Mouse (Mus musculus): ENCODE measurements around the gene Plxnd1. TPM values are rescaled to one million over a fixed set of nuclear protein-coding genes. Genes with fewer than 3 reads are reported as not detected.

The Plxnd1 gene
- polyA plus RNA-seq, 1 experiment, result 0.11 TPM

- Histone ChIP-seq H3K27me3 (ENCODE audit: control insufficient read depth) (no peaks in the 10 kb centered on the region), H3K9me3 (ENCODE audit: control insufficient read depth, low read length) (no peaks in the 10 kb centered on the region), H3K4me1 (ENCODE audit: control insufficient read depth) (no peaks in the 10 kb centered on the region), H3K4me3 (replicated peaks) (no peak overlapping the region), H3K36me3 (ENCODE audit: control insufficient read depth) (no peaks in the 10 kb centered on the region)
- TF ChIP-seq GATA1 (IDR thresholded peaks at IDR 0.05; ENCODE audit: low read length), result no peak
- TF ChIP-seq TAL1 (IDR thresholded peaks at IDR 0.05; ENCODE audit: low read length), result no peak
Observed at GRCm38 (mm10) chr6:115957681-115958080, 37.1 kb downstream of the Plxnd1 start.

GRCm38 (mm10) chr6:115956922-115957601 is 37.7 kb downstream of the Plxnd1 start:
- no peaks in the 10 kb centered on the region for H3K27me3 ChIP-seq (ENCODE audit: control insufficient read depth)
- TF ChIP-seq GATA1 (IDR thresholded peaks at IDR 0.05; ENCODE audit: low read length), result no peak
- no peak for TF ChIP-seq TAL1 (IDR thresholded peaks at IDR 0.05; ENCODE audit: low read length)
- no peaks in the 10 kb centered on the region for H3K36me3 ChIP-seq (ENCODE audit: control insufficient read depth)
- no peaks in the 10 kb centered on the region for H3K9me3 ChIP-seq (ENCODE audit: control insufficient read depth, low read length)
- no peak overlapping the region for H3K4me3 ChIP-seq (replicated peaks)
- H3K4me1 ChIP-seq (ENCODE audit: control insufficient read depth), result no peaks in the 10 kb centered on the region

- Histone ChIP-seq H3K4me1 (ENCODE audit: control insufficient read depth) (no peaks in the 10 kb centered on the region), H3K4me3 (replicated peaks) (no peak overlapping the region), H3K36me3 (ENCODE audit: control insufficient read depth) (no peaks in the 10 kb centered on the region), H3K9me3 (ENCODE audit: control insufficient read depth, low read length) (no peaks in the 10 kb centered on the region), H3K27me3 (ENCODE audit: control insufficient read depth) (no peaks in the 10 kb centered on the region)
- TF ChIP-seq GATA1 (IDR thresholded peaks at IDR 0.05; ENCODE audit: low read length), result no peak
Observed at GRCm38 (mm10) chr6:115956418-115956921, 38.3 kb downstream of the Plxnd1 start.

GRCm38 (mm10) chr6:115955664-115956063 is 39.1 kb downstream of the Plxnd1 start:
- Histone ChIP-seq H3K4me1 (ENCODE audit: control insufficient read depth) (no peaks in the 10 kb centered on the region), H3K36me3 (ENCODE audit: control insufficient read depth) (no peaks in the 10 kb centered on the region), H3K9me3 (ENCODE audit: control insufficient read depth, low read length) (no peaks in the 10 kb centered on the region), H3K27me3 (ENCODE audit: control insufficient read depth) (no peaks in the 10 kb centered on the region), H3K4me3 (replicated peaks) (no peak overlapping the region)
- TF ChIP-seq GATA1 (IDR thresholded peaks at IDR 0.05; ENCODE audit: low read length) (no peak), TAL1 (IDR thresholded peaks at IDR 0.05; ENCODE audit: low read length) (no peak)

- Histone ChIP-seq H3K4me1 (ENCODE audit: control insufficient read depth) (no peaks in the 10 kb centered on the region), H3K27me3 (ENCODE audit: control insufficient read depth) (no peaks in the 10 kb centered on the region), H3K36me3 (ENCODE audit: control insufficient read depth) (no peaks in the 10 kb centered on the region), H3K4me3 (replicated peaks) (no peak overlapping the region), H3K9me3 (ENCODE audit: control insufficient read depth, low read length) (no peaks in the 10 kb centered on the region)
- TF ChIP-seq TAL1 (IDR thresholded peaks at IDR 0.05; ENCODE audit: low read length) (no peak), GATA1 (IDR thresholded peaks at IDR 0.05; ENCODE audit: low read length) (no peak)
Observed at GRCm38 (mm10) chr6:115955169-115955568, 39.6 kb downstream of the Plxnd1 start.

GRCm38 (mm10) chr6:115954506-115955074 is 40.2 kb downstream of the Plxnd1 start:
- H3K9me3 ChIP-seq (ENCODE audit: control insufficient read depth, low read length), result no peaks in the 10 kb centered on the region
- TF ChIP-seq GATA1 (IDR thresholded peaks at IDR 0.05; ENCODE audit: low read length) (no peak), TAL1 (IDR thresholded peaks at IDR 0.05; ENCODE audit: low read length) (no peak)
- no peaks in the 10 kb centered on the region for H3K4me1 ChIP-seq (ENCODE audit: control insufficient read depth)
- no peak overlapping the region for H3K4me3 ChIP-seq (replicated peaks)
- no peaks in the 10 kb centered on the region for H3K36me3 ChIP-seq (ENCODE audit: control insufficient read depth)
- no peaks in the 10 kb centered on the region for H3K27me3 ChIP-seq (ENCODE audit: control insufficient read depth)

- H3K27me3 ChIP-seq (ENCODE audit: control insufficient read depth), result no peaks in the 10 kb centered on the region
- no peaks in the 10 kb centered on the region for H3K36me3 ChIP-seq (ENCODE audit: control insufficient read depth)
- H3K9me3 ChIP-seq (ENCODE audit: control insufficient read depth, low read length), result no peaks in the 10 kb centered on the region
- TF ChIP-seq GATA1 (IDR thresholded peaks at IDR 0.05; ENCODE audit: low read length), result no peak
- TF ChIP-seq TAL1 (IDR thresholded peaks at IDR 0.05; ENCODE audit: low read length), result no peak
- H3K4me1 ChIP-seq (ENCODE audit: control insufficient read depth), result peaks cover 3% of the 10 kb centered on the region
- H3K4me3 ChIP-seq (replicated peaks), result no peak overlapping the region
Observed at GRCm38 (mm10) chr6:115946389-115946788, 48.4 kb downstream of the Plxnd1 start.

GRCm38 (mm10) chr6:115945633-115946032 is 49.2 kb downstream of the Plxnd1 start:
- Histone ChIP-seq H3K9me3 (ENCODE audit: control insufficient read depth, low read length) (no peaks in the 10 kb centered on the region), H3K4me3 (replicated peaks) (no peak overlapping the region), H3K36me3 (ENCODE audit: control insufficient read depth) (no peaks in the 10 kb centered on the region), H3K27me3 (ENCODE audit: control insufficient read depth) (no peaks in the 10 kb centered on the region), H3K4me1 (ENCODE audit: control insufficient read depth) (peaks cover 5% of the 10 kb centered on the region)
- TF ChIP-seq GATA1 (IDR thresholded peaks at IDR 0.05; ENCODE audit: low read length) (no peak), TAL1 (IDR thresholded peaks at IDR 0.05; ENCODE audit: low read length) (no peak)

- Histone ChIP-seq H3K27me3 (ENCODE audit: control insufficient read depth) (no peaks in the 10 kb centered on the region), H3K4me1 (ENCODE audit: control insufficient read depth) (peaks cover 5% of the 10 kb centered on the region), H3K9me3 (ENCODE audit: control insufficient read depth, low read length) (no peaks in the 10 kb centered on the region), H3K36me3 (ENCODE audit: control insufficient read depth) (no peaks in the 10 kb centered on the region), H3K4me3 (replicated peaks) (no peak within 1 kb of the TSS)
- TF ChIP-seq TAL1 (IDR thresholded peaks at IDR 0.05; ENCODE audit: low read length), result no peak
- TF ChIP-seq GATA1 (IDR thresholded peaks at IDR 0.05; ENCODE audit: low read length), result no peak
Observed at GRCm38 (mm10) chr6:115944638-115945037, 50.2 kb downstream of the Plxnd1 start, which contains the start of gene H1foo. Gene H1foo, plus strand, starts transcription at chr6:115944938.
